Mouse (Mus musculus) hindbrain, embryonic 11.5 days (tissue): ENCODE measurements around the gene Pigo. TPM values are rescaled to one million over a fixed set of nuclear protein-coding genes. Genes with fewer than 3 reads are reported as not detected.

Experiments
- ATAC-seq: fragments of 200-750 bp; cut with Nextera tagmentation; 2 replicates; pipeline ENCODE4 v1.8.0; 2017; ENCODE audit warnings: mild to moderate bottlenecking, moderate TSS enrichment, moderate library complexity; ENCODE audit not compliant: low FRiP score
- DNase-seq: peaks from one replicate; pipeline ENCODE4 v3.0.0-alpha.2; 2015; ENCODE audit warnings: low spot score
- H3K27ac ChIP-seq: fragments of 300-500 bp; sonication (generic); 2 replicates; pipeline ENCODE4 v1.5.1; 2014; ENCODE audit warnings: mild to moderate bottlenecking, low read depth, low read length
- H3K27me3 ChIP-seq: fragments of 300-500 bp; sonication (generic); 2 replicates; pipeline ENCODE4 v1.6.1; 2014; ENCODE audit warnings: mild to moderate bottlenecking, low read length, moderate library complexity, mixed read lengths; ENCODE audit not compliant: control insufficient read depth, insufficient read depth
- H3K36me3 ChIP-seq: fragments of 300-500 bp; sonication (generic); 2 replicates; pipeline ENCODE4 v1.6.1; 2014; ENCODE audit warnings: mild to moderate bottlenecking, low read length, moderate library complexity, mixed read lengths; ENCODE audit not compliant: control insufficient read depth, insufficient read depth
- H3K4me1 ChIP-seq: fragments of 300-500 bp; sonication (generic); replicated peaks from 2 replicates; pipeline ENCODE4 v1.6.1; 2014; ENCODE audit warnings: low read length, mixed read lengths; ENCODE audit not compliant: control insufficient read depth, insufficient read depth
- H3K4me2 ChIP-seq: fragments of 300-500 bp; sonication (generic); replicated peaks from 2 replicates; pipeline ENCODE4 v1.6.1; 2014; ENCODE audit warnings: mild to moderate bottlenecking, low read depth, low read length
- H3K4me3 ChIP-seq: fragments of 300-500 bp; sonication (generic); 2 replicates; pipeline ENCODE4 v1.5.1; 2014; ENCODE audit warnings: low read depth, low read length
- H3K9ac ChIP-seq: fragments of 300-500 bp; sonication (generic); 2 replicates; pipeline ENCODE4 v1.6.1; 2014; ENCODE audit warnings: low read depth, low read length
- H3K9me3 ChIP-seq: fragments of 300-500 bp; sonication (generic); 2 replicates; pipeline ENCODE4 v1.6.1; 2016; ENCODE audit warnings: low read length; ENCODE audit not compliant: control insufficient read depth
- WGBS: fragments of 180-500 bp; shearing (Covaris S2); extraction: QIAGEN DNeasy Blood & Tissue Kit; methylation state at CpG from one replicate; pipeline ENCODE4 v1.1.7; 2014; 5-methylcytosine and 5-hydroxymethylcytosine counted together
- polyA plus RNA-seq: library from polyadenylated mRNA; unstranded; fragments of >200 nt; fragmentation: Nextera tagmentation; extraction: Ambion mirVana; gene quantifications from 2 replicates; pipeline ENCODE4 v1.2.1, GENCODE M21; 2014

Pigo gene
- polyA plus RNA-seq, 1 experiment from 2014 or later, result 16.0 TPM

GRCm38 (mm10) chr4:43019641-43020465, 5.8 kb downstream of the Pigo start:
- Histone ChIP-seq H3K27ac (no peak overlapping the region), H3K9me3 (no peaks in the 10 kb centered on the region), H3K36me3 (0 out of 2 replicates have a peak, but pooled peaks cover 6% of the 10 kb centered on the region), H3K4me2 (no peak overlapping the region), H3K4me3 (no peak overlapping the region), H3K4me1 (peaks cover 5% of the 10 kb centered on the region; the same call in 1 of the 2 replicates), H3K9ac (no peak overlapping the region), H3K27me3 (no peaks in the 10 kb centered on the region)
- WGBS, result 96% methylated on average over 21 of the region's 23 CpGs
- ATAC-seq, result no peak
- DNase-seq, result no peak

- ATAC-seq (no peak), DNase-seq (no peak)
- Histone ChIP-seq H3K4me2 (no peak overlapping the region), H3K4me1 (no peaks in the 10 kb centered on the region), H3K9ac (no peak overlapping the region), H3K4me3 (no peak overlapping the region), H3K27ac (no peak overlapping the region), H3K27me3 (no peaks in the 10 kb centered on the region), H3K9me3 (no peaks in the 10 kb centered on the region), H3K36me3 (0 out of 2 replicates have a peak, but pooled peaks cover 6% of the 10 kb centered on the region)
- WGBS, result 94% methylated on average over 10 of the region's 10 CpGs
Observed at GRCm38 (mm10) chr4:43019176-43019575, 6.4 kb downstream of the Pigo start.

- Histone ChIP-seq H3K9me3 (no peaks in the 10 kb centered on the region), H3K36me3 (0 out of 2 replicates have a peak, but pooled peaks cover 4% of the 10 kb centered on the region), H3K4me1 (no peaks in the 10 kb centered on the region), H3K4me2 (no peak overlapping the region), H3K9ac (no peak overlapping the region), H3K4me3 (no peak overlapping the region), H3K27me3 (no peaks in the 10 kb centered on the region), H3K27ac (no peak overlapping the region)
- WGBS, result 98% methylated on average over 4 of the region's 4 CpGs
- no peak for ATAC-seq
- DNase-seq, result no peak
Observed at GRCm38 (mm10) chr4:43018156-43018555, 7.5 kb downstream of the Pigo start.

- ATAC-seq (no peak), DNase-seq (no peak)
- no peak overlapping the region for H3K9ac ChIP-seq
- H3K36me3 ChIP-seq, result no peaks in the 10 kb centered on the region
- no peak overlapping the region for H3K27ac ChIP-seq
- H3K27me3 ChIP-seq, result no peaks in the 10 kb centered on the region
- 0 out of 2 replicates have a peak, but pooled peaks cover 3% of the 10 kb centered on the region for H3K4me1 ChIP-seq
- H3K4me3 ChIP-seq, result no peak overlapping the region
- WGBS, result 85% methylated on average over 1 of the region's 1 CpGs
- no peaks in the 10 kb centered on the region for H3K9me3 ChIP-seq
- H3K4me2 ChIP-seq, result no peak overlapping the region
Observed at GRCm38 (mm10) chr4:43012091-43012490, 13.5 kb downstream of the Pigo start.

- Histone ChIP-seq H3K4me3 (peak within 1 kb of the TSS; percentile 55), H3K27ac (no peak within 1 kb of the TSS), H3K9me3 (no peaks in the 10 kb centered on the region), H3K4me1 (0 out of 2 replicates have a peak, but pooled peaks cover 3% of the 10 kb centered on the region), H3K36me3 (no peaks in the 10 kb centered on the region), H3K4me2 (peak within 1 kb of the TSS; percentile 71), H3K9ac (peak within 1 kb of the TSS; percentile 29), H3K27me3 (no peaks in the 10 kb centered on the region)
- ATAC-seq (peak; percentile 94), DNase-seq (peak; percentile 89)
- WGBS, result under 1% methylated on average over 37 of the region's 37 CpGs
Observed at GRCm38 (mm10) chr4:43010161-43011038, 15.2 kb downstream of the Pigo start, which contains the start of gene Fancg. Gene Fancg (minus strand): TSS chr4:43010506.

- 59% methylated on average over 2 of the region's 2 CpGs for WGBS
- no peak overlapping the region for H3K4me2 ChIP-seq
- DNase-seq, result peak; percentile 42
- H3K27ac ChIP-seq, result no peak overlapping the region
- no peaks in the 10 kb centered on the region for H3K9me3 ChIP-seq
- ATAC-seq, result no peak
- no peak overlapping the region for H3K4me3 ChIP-seq
- H3K27me3 ChIP-seq, result no peaks in the 10 kb centered on the region
- H3K36me3 ChIP-seq, result no peaks in the 10 kb centered on the region
- H3K9ac ChIP-seq, result no peak overlapping the region
- H3K4me1 ChIP-seq, result 0 out of 2 replicates have a peak, but pooled peaks cover 3% of the 10 kb centered on the region
Observed at GRCm38 (mm10) chr4:43005765-43006164, 19.9 kb downstream of the Pigo start.

DNA sequence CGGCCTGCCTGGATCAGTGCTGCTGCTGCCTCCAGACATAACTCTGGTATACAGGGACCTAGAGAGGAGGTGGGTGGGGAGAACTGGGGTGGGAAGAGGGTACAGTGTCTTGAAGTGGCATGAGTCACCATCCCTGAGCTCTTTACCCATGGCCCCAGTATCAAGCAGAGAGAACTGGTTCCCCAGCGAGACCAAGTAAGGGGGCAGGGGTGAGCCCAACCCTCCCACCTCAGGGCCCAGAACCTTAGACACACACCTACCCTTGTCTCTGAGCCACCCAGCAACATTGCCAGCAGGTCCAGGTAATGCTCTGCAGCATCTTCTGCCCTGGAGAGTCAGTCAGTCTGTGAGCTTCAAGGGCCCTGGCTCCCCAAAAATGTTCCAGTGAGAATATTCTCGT, 20.7 kb downstream of the Pigo start:
- no peak overlapping the region for H3K4me2 ChIP-seq
- no peaks in the 10 kb centered on the region for H3K9me3 ChIP-seq
- DNase-seq (no peak), ATAC-seq (no peak)
- H3K36me3 ChIP-seq, result no peaks in the 10 kb centered on the region
- no peaks in the 10 kb centered on the region for H3K27me3 ChIP-seq
- H3K9ac ChIP-seq, result no peak overlapping the region
- 0 out of 2 replicates have a peak, but pooled peaks cover 3% of the 10 kb centered on the region for H3K4me1 ChIP-seq
- 98% methylated on average over 3 of the region's 3 CpGs for WGBS
- no peak overlapping the region for H3K27ac ChIP-seq
- H3K4me3 ChIP-seq, result no peak overlapping the region

DNA sequence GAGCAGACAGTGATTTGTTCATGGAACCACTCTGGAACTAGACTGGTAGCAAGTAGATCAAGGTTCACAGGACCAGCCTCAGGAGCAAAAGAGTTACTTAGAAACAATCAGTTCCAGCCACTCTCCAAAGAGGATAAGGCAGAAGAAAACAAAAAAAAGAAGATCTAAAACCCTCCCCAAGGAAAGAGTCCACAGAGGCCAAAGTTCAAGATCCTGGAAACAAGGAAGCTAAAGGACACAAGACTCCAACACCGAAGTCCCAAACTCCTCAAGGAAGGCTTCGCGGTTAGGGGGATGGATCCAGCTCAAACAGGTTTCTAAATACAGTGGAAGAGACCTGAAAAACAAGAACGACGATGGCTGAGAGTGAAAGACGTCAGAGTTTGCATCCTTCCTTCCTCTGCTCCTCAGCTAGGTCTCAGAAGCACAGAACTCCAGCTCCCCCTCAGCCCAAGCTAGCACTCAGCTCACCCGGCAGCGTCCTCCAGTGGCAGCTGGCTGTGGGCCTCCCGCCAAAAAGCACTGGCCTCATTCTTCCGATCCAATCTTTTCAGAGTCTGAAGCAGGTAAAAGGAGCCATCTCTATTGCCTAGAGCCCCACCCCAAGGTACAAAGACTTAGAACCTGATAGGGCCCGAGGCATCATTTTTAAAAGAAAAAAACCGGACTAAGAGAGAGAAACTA, 22.7 kb downstream of the Pigo start:
- 84% methylated on average over 12 of the region's 12 CpGs for WGBS
- no peak overlapping the region for H3K4me2 ChIP-seq
- H3K4me3 ChIP-seq, result no peak overlapping the region
- DNase-seq, result no peak
- H3K9me3 ChIP-seq, result no peaks in the 10 kb centered on the region
- ATAC-seq, result no peak
- H3K27me3 ChIP-seq, result no peaks in the 10 kb centered on the region
- 0 out of 2 replicates have a peak, but pooled peaks cover 2% of the 10 kb centered on the region for H3K4me1 ChIP-seq
- no peaks in the 10 kb centered on the region for H3K36me3 ChIP-seq
- no peak overlapping the region for H3K9ac ChIP-seq
- no peak overlapping the region for H3K27ac ChIP-seq
